Mouse (Mus musculus) adrenal gland (tissue): ENCODE measurements around the gene B3galt1.

ENCODE experiments used
- intact Hi-C: fragments of 180-260 bp; cut with DNase I; formaldehyde crosslinking; loops from one replicate; pipeline ENCODE4 v1.15.1; 2025

Gene B3galt1

GRCm38 (mm10) chr2:67903769-67904168 lies 338.1 kb downstream of the B3galt1 start:
- intact Hi-C loops, result no loop called here

GRCm38 (mm10) chr2:67931994-67932393 lies 366.3 kb downstream of the B3galt1 start:
- intact Hi-C loops, result no loop called here

GRCm38 (mm10) chr2:67948408-67948807 lies 382.7 kb downstream of the B3galt1 start:
- intact Hi-C loops, result no loop called here

- intact Hi-C loops, result no loop called here
Measured at GRCm38 (mm10) chr2:67956182-67956581, 390.5 kb downstream of the B3galt1 start.

- intact Hi-C loops, result no loop called here
Measured at GRCm38 (mm10) chr2:67957561-67957960, 391.9 kb downstream of the B3galt1 start.

GRCm38 (mm10) chr2:67960711-67961110 lies 395.0 kb downstream of the B3galt1 start:
- intact Hi-C loops, result no loop called here

- intact Hi-C loops, result no loop called here
Measured at GRCm38 (mm10) chr2:67968812-67969211, 403.1 kb downstream of the B3galt1 start.

- intact Hi-C loops, result no loop called here
Measured at GRCm38 (mm10) chr2:67971091-67971490, 405.4 kb downstream of the B3galt1 start.

- intact Hi-C loops, result no loop called here
Measured at GRCm38 (mm10) chr2:67971576-67971975, 405.9 kb downstream of the B3galt1 start.

- intact Hi-C loops, result no loop called here
Measured at GRCm38 (mm10) chr2:67975764-67976163, 410.1 kb downstream of the B3galt1 start.

- intact Hi-C loops, result no loop called here
Measured at GRCm38 (mm10) chr2:67976488-67976887, 410.8 kb downstream of the B3galt1 start.

GRCm38 (mm10) chr2:67977620-67978262 lies 412.1 kb downstream of the B3galt1 start:
- intact Hi-C loops, result no loop called here

- intact Hi-C loops, result no loop called here
Measured at GRCm38 (mm10) chr2:67983563-67983962, 417.9 kb downstream of the B3galt1 start.

GRCm38 (mm10) chr2:67985133-67985532 lies 419.5 kb downstream of the B3galt1 start:
- intact Hi-C loops, result no loop called here

- intact Hi-C loops, result no loop called here
Measured at GRCm38 (mm10) chr2:67993421-67993820, 427.8 kb downstream of the B3galt1 start.

GRCm38 (mm10) chr2:68003091-68003490 lies 437.4 kb downstream of the B3galt1 start:
- intact Hi-C loops, result no loop called here

- intact Hi-C loops, result no loop called here
Measured at GRCm38 (mm10) chr2:68005210-68005609, 439.5 kb downstream of the B3galt1 start.

GRCm38 (mm10) chr2:68005711-68006110 lies 440.0 kb downstream of the B3galt1 start:
- intact Hi-C loops, result no loop called here

GRCm38 (mm10) chr2:68011336-68011735 lies 445.7 kb downstream of the B3galt1 start:
- intact Hi-C loops, result no loop called here

GRCm38 (mm10) chr2:68020251-68020680 lies 454.6 kb downstream of the B3galt1 start:
- intact Hi-C loops, result no loop called here

- intact Hi-C loops, result no loop called here
Measured at GRCm38 (mm10) chr2:68021541-68022152, 456.0 kb downstream of the B3galt1 start.

- intact Hi-C loops, result no loop called here
Measured at GRCm38 (mm10) chr2:68028811-68029210, 463.1 kb downstream of the B3galt1 start.

- intact Hi-C loops, result no loop called here
Measured at GRCm38 (mm10) chr2:68034711-68035110, 469.0 kb downstream of the B3galt1 start.
